Mouse (Mus musculus) ovary, postnatal 14 days (tissue): ENCODE data around the gene Ptgfrn.

Experiments
- DNase-seq: peaks from one replicate; pipeline ENCODE4 v3.0.0; 2022; ENCODE audit warnings: low spot score

Gene Ptgfrn

DNA sequence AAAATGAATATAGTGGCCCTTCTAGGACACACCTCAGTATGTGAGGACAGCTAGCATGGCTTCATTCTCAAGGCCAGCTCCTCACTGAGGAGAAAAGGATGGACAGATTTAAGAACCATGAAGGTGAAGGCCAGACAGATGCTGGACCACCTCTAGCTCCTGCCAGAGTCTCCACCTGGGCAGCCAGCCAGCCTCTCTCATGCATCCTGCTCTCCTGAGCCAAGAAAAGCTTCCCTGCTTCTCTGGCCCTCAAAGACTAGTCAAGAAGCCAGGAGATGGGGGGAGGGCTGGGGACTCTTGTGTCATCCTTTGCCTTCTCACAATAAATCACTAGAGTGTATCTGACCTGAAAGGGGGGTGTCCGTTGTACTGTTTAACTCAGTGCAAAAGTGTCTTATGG is 31.7 kb downstream of the Ptgfrn start:
- peak; percentile 41 for DNase-seq

DNA sequence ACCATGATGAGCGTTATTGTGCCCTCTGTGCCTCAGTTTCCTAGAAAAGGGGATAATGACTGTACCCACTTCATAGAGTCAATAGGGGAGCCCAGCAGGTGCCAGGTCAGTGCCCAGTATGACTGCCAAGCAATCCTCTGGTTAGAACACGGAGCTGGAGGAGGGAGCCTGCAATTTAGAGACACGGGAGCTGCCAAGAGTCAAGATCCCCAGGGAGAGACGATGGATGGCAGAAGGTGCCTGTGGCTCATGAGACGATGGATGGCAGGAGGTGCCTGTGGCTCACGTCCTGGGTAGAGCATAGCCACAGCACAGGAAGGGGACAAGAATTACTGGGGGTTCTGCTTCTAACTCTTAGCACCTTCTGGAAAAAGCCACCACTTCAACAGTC is 32.4 kb downstream of the Ptgfrn start:
- DNase-seq = no peak

DNA sequence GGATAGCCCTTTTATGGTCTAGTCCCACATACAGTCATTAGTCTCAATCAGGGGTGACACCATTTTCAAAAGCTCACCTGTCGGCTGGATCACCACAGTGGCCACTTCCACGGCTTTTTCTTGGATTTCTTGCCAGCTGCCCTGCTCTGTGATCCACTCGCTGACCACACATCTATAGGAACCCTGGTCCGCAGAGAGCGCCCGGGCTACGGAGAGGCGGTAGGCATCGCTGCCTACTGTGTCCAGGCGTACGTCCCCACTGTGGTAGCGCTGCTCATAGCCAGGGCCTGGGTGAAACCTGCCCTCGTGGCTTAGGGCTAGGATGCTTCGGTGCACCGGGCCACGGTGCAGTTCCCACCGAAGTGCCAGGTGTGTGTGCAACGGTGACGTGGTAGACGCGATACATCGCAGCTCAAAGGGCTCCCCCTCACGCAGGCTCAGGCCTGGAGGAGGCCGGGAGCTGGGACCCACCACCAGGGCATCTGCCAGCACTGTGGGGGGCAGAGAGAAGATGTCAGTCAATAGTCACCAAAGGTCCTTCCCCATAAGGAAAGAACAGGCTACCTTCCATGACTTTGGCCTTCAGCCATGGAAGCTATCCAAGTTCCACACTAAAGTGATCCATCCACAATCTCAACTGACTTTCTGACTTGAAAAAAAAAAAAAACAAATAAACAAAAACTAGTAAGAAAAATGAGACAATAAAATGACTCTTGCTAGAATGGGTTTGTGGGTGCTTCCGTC is 32.9 kb downstream of the Ptgfrn start:
- no peak for DNase-seq

DNA sequence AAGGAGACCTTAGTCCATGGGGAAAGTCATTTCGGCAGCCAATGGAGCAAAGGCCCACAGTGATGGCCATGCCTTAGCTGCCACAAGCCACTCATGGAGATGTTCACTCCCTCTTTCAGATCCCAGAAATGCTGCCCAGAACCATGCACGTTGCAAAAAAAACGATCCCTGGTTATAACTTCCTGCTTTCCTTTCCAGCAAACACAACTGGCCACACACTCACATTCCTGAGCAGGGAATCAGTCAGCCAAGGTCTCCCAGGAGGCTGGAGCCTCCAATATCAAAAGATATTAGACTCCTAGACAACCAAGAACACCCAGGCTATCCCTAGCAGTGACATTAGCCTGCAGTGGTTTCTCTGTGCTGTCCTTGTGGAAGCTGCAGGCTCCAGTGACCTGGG is 34.2 kb downstream of the Ptgfrn start:
- DNase-seq = no peak

DNA sequence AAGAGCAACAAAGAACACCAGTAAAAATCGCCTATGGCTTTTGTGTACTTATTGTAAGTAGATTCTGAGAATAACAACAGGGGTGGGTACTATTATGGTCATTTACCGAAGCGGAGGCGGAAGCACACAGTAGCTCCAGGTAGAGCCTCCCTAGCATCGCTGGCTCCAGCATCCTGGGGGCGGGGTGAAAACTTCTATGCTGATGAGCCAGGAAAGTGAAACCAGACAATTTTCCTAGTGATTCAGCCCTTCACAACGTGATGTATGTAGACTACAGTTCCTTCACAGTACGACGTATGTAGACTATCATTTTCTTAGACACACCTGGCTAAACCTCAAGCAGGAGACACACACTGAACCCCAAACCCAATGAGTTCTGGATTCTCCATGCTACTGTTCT is 36.7 kb downstream of the Ptgfrn start:
- DNase-seq = no peak

DNA sequence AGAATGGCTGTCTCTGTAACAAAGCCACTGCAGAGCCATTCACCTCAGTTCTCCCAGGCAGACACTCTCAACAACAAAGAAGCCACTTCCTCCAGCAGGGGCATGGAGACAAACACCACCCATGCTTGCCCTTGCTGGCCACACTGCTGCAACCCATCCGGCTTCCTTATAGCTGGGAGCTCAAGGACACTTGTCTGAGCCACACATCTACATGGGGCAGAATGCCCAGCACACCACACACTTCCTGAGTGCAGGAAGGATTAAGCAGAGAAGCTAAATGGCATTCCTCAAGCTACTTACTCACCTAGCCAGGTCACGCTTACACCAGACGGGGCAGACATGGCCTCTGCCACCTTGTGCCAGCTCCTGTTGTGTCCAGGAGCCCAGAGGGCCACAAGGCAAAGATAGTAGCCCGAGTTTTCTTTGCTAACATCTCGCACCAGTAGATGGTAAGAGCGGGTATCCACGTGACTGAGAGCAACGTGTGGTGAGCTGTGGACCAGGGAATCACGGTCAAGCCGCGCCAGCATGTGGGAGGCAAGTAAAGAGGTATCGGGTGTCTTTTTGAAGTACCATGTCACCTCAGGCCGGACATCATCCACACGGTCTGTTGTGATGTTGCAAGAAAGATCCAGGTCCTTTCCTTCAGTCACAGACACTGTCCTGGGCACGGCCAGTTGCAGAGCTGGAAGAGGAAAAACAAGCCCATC is 37.4 kb downstream of the Ptgfrn start:
- DNase-seq = no peak

DNA sequence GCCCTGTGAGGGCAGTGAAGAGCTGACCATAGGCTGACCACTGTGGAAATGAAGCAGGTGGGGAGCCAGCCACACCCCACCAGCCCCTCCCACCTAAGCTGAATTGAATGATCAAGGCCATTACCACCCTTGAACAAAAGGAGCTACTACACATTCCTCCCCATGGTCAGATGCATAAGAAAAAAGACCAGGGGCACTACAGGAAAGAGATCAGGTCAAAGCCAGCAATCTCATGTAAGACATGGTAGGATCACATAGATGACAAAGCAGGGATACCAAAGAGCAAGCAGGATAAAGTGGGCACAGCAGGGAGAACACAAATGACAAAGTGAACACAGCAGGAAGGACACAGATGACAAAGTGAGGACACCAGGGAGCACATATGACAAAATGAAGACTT is 38.5 kb downstream of the Ptgfrn start:
- DNase-seq = no peak

DNA sequence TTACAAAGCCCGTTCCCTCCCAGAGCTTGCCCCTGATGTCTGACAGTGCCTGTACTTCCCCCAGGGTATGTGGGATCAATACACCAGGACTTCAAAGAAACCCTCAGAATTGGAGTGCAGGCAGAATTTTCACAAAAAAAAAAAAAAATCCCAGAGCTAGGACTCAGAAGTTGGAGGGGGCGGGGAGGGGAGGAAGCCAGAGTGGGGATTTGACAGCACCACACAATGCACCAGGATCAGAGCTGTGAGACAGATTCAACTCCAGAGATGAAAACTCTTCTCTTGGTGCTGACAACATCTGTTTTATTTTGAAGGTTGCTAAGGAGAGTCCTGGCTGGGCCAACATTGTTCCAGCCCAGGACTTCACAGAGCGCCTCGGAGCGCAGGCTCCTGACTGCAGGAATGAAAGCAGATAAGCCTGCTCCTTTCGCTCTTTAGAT is 39.3 kb downstream of the Ptgfrn start:
- DNase-seq = no peak

DNA sequence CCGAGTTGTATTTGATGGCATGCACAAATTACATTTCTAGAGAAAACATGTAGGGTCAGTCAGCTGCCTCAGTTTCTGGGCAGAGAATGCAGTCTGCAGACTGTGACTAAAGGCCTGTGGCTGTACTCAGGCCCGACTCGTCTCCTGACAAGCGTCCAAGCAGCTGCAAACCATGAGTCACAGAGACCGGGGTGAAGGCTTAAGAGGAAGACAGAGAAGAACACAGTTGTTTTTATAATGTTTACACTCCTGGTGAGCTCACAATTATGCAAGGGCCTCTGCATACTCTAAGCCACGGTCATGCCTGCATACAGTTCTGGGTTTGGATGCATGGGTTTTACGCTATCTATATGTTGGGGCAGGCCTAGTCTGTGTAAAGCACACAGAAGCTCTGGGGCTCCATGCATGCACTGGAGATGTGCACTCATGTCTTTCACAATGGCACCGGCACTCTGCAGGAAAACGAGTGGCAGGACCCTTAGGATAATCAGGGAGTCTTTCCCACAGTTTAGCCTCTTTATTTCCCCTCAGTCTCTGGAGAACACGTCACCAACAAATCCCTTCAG is 39.8 kb downstream of the Ptgfrn start:
- DNase-seq = no peak

DNA sequence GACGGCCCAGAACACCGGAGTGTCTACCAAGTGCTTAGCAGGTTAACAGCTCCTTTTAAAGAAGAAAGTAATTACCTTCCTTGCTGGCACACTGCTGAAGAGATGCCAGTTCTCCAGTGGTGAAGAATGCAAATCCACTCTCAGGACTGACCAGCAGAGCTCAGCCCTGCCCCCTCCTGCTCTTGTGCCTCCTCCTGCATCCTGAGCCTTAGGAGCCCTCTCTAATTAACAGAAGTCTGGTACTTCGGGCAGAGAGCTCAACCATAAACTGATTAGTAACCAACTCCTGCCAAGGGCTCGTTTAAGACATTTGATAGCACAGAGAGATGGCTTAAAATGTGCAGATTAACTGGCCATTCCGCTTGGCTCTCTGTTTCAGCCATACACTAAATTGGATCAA is 41.4 kb downstream of the Ptgfrn start:
- no peak for DNase-seq

DNA sequence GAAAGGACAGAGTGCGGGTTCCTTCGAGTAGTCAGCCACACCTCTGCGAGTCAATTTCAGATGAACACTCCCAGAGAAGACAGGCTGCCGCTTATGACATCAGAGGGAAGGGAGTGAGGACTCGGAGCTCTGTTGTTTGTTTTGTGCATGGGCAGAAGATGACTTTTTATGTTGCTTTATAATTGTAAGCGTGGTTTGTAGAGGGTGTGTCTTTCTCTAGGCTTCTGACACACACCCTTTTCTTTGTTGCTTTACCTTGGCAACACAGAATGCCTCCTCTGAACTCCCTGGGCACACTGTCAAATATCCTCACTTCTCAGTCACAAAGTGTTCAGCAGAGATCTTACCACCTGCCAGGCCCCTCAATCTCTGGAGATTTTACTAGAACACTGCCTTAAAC is 43.9 kb downstream of the Ptgfrn start:
- no peak for DNase-seq

DNA sequence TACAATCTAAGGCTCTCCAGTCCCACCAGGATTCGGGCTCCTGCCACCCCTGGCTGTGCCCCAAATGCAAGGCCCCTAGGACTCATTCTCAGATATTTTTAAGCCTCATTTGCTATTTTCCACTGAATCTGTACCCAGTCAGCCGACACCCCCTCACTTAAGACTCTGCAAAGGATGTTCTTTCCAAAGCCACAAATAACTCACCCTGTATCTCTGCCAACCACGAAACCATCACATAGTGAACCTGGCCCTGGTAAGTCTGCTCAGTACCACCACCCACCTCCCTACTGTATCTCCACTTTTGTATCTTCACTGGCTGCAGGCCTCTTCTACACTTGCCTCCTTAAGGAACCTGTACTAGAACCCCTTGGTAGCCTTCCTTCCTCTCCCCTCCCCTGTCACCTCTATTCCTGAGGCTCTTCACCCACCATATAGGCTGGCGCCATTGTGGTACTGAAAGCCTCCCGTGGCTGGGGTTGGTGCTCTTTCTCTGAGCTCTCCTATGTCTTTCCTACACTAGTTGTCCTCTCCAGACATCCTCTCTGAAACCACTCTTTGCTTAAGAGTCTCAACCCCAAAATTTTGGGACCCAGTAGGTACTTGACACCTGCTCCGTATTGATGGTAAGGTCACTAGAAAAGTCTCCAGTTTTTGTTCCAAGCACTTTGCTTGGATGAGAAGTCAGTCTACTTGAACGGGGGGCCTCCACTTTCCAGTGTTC is 48.1 kb downstream of the Ptgfrn start:
- DNase-seq = no peak

DNA sequence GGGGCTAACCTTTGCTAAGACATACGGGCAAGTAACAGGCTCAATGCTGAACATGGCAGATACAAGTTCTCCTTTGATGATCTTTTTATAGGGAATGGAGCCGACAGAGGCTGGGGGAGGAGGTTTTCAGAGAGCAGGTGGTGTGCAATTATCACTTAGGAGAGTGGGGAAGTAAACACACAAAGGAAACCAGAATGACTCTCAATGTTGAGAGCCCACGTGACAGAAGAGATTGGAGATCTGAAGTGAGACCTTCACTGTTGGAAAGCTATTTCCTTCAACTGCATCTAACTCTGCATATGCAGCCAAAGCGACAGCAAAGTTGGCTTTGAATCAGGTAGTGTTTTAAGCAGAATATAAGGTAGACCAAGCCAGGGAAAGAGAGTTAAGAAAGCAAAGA is 50.9 kb downstream of the Ptgfrn start:
- no peak for DNase-seq

DNA sequence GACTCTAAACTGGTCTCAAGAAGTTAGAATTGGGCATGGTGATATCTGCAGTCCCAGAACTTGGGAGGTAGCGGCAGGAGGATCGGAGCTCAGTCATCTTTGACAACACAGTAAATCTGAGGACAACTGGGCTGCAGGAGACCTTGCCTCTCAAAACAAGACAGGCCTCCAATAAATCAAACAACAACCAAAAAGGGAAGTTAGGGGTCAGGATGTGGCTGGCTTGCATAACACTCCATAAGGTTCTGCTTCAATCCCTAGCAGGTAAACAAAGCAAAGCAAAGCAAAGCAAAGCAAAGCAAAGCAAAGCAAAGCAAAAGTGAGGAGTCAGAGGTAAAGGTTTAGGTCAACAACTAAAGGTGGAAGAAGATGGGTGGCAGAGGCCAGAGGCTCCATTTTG is 51.9 kb downstream of the Ptgfrn start:
- DNase-seq = no peak

DNA sequence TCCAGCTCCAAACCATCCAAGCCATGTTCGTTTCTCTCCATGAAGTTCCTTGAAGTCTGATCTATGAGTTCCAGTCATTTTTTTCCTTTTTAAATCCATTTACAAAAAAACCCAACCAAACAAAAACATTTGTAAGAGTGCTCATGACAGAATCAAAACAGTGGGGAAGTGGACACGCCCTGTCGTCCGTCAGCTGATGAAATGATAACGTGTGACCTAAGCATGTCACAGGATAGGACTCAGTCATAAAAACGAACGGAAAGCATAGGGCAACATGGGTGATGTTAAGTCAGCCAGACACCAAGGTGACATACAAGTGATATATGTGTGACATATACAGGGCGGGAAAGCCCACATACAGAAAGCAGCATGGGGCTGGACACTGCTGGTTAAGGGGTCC is 54.9 kb downstream of the Ptgfrn start:
- no peak for DNase-seq

DNA sequence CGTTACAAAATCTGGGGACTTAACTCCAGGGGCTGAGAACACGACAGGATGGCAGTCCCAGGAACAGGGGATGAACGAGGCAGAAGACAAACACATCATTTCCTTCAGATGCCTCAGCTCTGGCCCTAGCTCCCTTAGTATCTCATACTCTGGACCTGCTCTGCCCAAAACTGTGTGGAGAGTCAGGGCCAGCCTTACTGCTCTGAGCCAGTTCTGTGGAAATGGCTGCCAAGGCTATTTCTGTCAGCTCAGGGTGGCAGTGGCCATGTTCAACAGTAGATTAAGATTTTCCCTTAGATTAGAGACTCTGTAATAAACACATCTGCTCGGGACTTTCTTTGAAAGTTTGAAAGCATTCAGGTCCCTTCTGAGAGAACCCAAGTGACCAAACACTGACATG is 58.5 kb downstream of the Ptgfrn start:
- DNase-seq = no peak

DNA sequence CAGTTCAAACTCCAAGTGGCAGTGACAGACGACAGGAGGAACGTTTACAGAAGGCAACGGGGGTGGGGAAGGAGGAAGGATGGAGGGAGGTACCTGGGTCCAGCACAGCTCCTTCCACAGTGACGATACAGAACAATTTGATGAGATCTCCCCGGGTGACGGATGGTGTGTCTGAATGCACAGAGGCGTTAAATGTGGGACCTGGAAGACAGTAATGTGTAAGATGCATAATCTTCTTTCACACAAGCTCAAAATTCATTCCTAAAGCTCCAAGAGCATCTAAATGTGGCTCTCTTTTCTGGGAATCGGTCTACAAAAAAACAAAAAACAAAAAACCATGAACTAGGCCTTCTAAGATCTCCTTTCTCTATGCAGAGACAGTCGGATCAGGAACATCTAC is 60.1 kb downstream of the Ptgfrn start:
- no peak for DNase-seq

DNA sequence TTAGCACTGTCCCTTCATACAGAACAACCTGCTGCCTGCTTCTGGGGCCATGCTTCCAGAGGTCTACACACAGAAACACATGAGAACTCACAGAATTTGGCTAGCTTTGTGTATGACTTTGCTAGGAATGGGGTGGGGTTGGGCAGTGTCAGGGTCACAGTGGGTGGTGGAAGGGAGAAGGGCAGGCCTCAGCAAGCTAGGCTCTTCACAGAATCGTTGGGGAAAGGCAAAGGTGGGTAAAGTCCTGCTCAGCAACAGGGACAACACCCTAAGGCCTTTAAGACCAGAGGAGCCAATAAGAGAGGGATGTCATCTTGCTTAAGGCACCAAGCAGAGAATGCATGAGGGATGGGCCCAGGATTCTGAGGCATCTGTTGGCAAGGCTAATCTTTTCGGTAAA is 61.3 kb downstream of the Ptgfrn start:
- DNase-seq = no peak

DNA sequence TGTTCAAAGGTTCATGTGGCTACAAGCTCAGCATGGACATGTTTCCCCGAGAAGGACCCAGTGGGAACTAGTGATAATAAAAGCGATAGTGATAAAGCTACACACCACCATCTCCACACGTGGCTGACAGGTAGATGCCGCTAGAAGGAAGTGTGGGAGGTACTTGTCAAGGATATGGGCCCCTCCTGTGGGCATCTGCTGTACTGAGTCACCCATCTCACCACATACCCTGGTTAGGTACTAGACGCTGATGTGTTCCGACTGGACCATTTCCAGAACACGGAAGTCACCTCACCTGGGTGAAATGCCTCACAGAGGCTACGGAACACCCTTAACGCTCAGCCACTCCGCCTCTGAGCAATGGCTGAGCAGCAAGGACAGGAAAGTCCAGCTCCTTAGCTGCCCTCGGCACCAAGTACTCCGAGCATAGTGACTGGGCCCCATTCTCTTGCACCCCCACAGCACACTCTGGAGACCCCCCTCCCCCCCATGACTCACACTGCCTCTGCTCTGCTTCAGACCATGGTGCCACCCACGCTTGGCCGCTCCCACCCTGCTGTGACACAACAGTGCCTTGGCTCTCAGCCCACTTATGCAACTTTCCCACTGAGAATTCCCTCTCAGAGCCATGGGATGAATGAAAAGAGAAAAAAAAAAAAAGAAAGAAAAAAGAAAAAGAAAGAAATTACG is 62.3 kb downstream of the Ptgfrn start:
- peak; percentile 56 for DNase-seq

DNA sequence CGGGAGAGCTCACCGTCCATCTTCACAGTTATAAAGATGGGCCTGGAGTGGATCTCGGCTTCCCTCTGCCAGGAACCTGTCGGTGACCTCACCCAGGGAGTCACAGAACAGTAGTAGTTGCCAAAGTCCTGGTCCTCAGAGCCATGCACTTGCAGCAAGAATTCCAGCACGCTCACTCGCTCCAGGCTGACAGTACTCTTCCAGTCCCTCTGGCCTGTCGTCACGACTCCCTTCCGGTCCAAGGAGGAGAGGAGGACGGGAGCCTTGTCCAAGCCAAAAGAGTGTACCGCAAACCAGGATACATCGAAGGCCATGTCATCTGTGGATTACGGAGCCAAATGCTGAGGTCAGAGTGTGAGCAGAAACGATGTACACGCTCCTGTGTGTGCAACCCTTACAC is 64.6 kb downstream of the Ptgfrn start:
- peak; percentile 27 for DNase-seq

DNA sequence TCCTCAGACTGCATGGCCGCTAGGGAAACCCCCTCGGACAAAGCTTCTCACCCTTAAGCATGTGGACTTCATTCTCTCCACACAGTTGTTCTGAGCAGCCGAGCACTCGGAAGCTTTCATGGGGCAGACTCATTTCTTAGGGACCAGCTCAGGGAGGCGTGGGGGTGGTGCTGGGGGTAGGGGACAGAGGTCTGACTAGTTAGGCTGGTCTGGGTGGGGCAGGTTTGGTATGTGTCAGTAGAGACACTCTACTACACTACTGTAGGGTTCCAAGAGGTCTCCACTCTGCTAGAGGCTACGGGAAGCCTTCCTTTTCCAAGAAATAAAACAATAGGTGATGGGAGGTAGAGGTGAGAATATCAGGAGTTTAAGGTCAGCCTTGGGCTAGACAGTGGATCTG is 65.4 kb downstream of the Ptgfrn start:
- DNase-seq = no peak

DNA sequence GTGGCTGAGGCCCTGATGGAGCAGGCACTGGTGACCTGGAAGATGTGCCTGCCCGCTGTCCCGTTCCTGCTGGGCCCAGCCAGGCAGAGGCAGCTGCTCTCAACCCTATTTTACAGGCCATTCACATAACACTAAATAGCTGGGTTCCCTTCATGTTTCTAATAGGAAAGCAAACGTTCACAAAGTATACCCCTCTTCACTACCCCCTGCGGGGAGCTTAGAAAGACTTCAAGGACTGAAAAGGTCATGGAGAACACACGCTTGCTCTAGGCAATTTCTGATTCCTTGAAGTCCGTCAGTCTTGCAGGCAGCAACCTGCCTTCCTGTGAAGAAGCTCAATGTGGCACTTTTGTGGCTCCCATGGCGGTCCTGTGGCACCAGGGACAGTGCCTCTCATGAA is 68.1 kb downstream of the Ptgfrn start:
- DNase-seq = no peak
